Mouse (Mus musculus) liver, embryonic 12.5 days (tissue): Measurements from ENCODE around the gene Arf1. TPM values are rescaled to one million over a fixed set of nuclear protein-coding genes. Genes with fewer than 3 reads are reported as not detected.
"Not testable (repeated sequence)": the region's sequence is repeated elsewhere in the genome, so short reads cannot be mapped to it uniquely, and the experiment has no call there.

Experiments
- ATAC-seq: fragments of 200-750 bp; cut with Nextera tagmentation; 2 replicates; pipeline ENCODE4 v1.8.0; 2017; ENCODE audit warnings: moderate number of reproducible peaks, mild to moderate bottlenecking, moderate library complexity
- H3K27ac ChIP-seq: fragments of 300-500 bp; sonication (generic); 2 replicates; pipeline ENCODE4 v1.5.1; 2016; ENCODE audit warnings: mild to moderate bottlenecking
- H3K27me3 ChIP-seq: fragments of 300-500 bp; sonication (generic); replicated peaks from 2 replicates; pipeline ENCODE4 v1.6.1; 2016; ENCODE audit warnings: mild to moderate bottlenecking, moderate library complexity
- H3K36me3 ChIP-seq: fragments of 300-500 bp; sonication (generic); 2 replicates; pipeline ENCODE4 v1.6.1; 2016; ENCODE audit warnings: mild to moderate bottlenecking, moderate library complexity
- H3K4me1 ChIP-seq: fragments of 300-500 bp; sonication (generic); 2 replicates; pipeline ENCODE4 v1.6.1; 2016
- H3K4me2 ChIP-seq: fragments of 300-500 bp; sonication (generic); 2 replicates; pipeline ENCODE4 v1.6.1; 2016; ENCODE audit warnings: mild to moderate bottlenecking, moderate library complexity
- H3K4me3 ChIP-seq: fragments of 300-500 bp; sonication (generic); 2 replicates; pipeline ENCODE4 v1.5.1; 2016; ENCODE audit warnings: mild to moderate bottlenecking, moderate library complexity
- H3K9ac ChIP-seq: fragments of 300-500 bp; sonication (generic); 2 replicates; pipeline ENCODE4 v1.6.1; 2016; ENCODE audit warnings: mild to moderate bottlenecking, moderate library complexity
- H3K9me3 ChIP-seq: fragments of 300-500 bp; sonication (generic); replicated peaks from 2 replicates; pipeline ENCODE4 v1.6.1; 2016; ENCODE audit warnings: mild to moderate bottlenecking, moderate library complexity
- WGBS: fragments of 180-500 bp; shearing (Covaris S2); methylation state at CpG from one replicate; pipeline ENCODE4 v1.1.7; 2016; ENCODE audit not compliant: insufficient replicate concordance; 5-methylcytosine and 5-hydroxymethylcytosine counted together
- polyA plus RNA-seq: library from polyadenylated mRNA; unstranded; fragments of >200 nt; fragmentation: Nextera tagmentation; extraction: Ambion mirVana; gene quantifications from 2 replicates; pipeline ENCODE4 v1.2.1, GENCODE M21; 2016

The Arf1 gene
- polyA plus RNA-seq, 1 experiment from 2014 or later = 341 TPM

DNA sequence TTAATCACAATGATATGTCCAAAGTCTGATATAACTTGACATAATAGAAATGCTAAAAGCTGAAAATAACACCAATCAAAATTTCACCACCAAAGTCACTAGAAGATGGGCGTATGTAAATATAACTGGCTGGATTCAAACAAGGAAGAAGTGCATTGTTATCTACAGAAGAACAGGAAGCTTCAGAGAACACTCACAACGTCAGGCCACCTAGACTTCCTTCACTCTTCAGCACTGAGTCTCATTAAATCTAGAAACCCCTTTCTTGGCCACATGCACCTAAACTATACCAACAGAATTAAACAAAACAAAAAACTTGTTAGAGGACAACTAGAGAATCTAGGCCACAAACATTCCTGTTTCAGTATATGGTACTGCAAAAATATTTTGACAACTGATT, 3.6 kb downstream of the Arf1 start:
- Histone ChIP-seq H3K27ac (no peak overlapping the region), H3K9ac (no peak overlapping the region), H3K27me3 (no peaks in the 10 kb centered on the region), H3K4me3 (no peak overlapping the region), H3K36me3 (peaks cover 48% of the 10 kb centered on the region), H3K4me1 (peaks cover 82% of the 10 kb centered on the region), H3K9me3 (no peaks in the 10 kb centered on the region), H3K4me2 (peak overlapping the region; percentile 2; the same call in 1 of the 2 replicates)
- ATAC-seq = no peak
- WGBS = 21% methylated on average over 2 of the region's 2 CpGs

- no peak for ATAC-seq
- Histone ChIP-seq H3K4me3 (no peak overlapping the region), H3K27ac (no peak overlapping the region), H3K36me3 (peaks cover 52% of the 10 kb centered on the region), H3K9me3 (no peaks in the 10 kb centered on the region), H3K27me3 (no peaks in the 10 kb centered on the region), H3K4me2 (peak overlapping the region; percentile 2; the same call in 1 of the 2 replicates), H3K9ac (no peak overlapping the region), H3K4me1 (peaks cover 79% of the 10 kb centered on the region)
- 79% methylated on average over 3 of the region's 3 CpGs for WGBS
These were observed 4.0 kb downstream of the Arf1 start for GRCm38 (mm10) chr11:59224025-59224424.

DNA sequence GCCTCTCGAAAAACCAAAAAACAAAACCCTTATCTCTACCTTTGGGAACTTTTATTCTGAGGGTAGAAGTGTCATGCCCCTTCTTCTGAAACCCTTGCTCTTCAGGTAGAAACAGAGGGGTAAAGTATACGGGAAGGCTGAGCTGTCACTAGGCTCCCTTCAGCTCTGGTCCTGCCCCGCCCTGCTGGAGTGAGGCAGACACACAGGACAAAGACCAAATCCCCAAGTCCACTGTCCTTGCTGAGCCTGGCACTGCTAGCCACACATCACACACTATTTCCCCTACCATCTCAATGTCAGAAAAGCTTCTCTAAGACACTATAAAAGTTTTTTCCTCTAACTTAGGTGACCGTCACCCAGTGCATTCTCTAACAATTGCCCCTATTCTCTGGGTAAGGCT, 5.8 kb downstream of the Arf1 start:
- Histone ChIP-seq H3K4me1 (peaks cover 85% of the 10 kb centered on the region), H3K27ac (no peak overlapping the region; the same call in 1 of the 2 replicates), H3K36me3 (peaks cover 68% of the 10 kb centered on the region), H3K27me3 (no peaks in the 10 kb centered on the region), H3K9me3 (no peaks in the 10 kb centered on the region), H3K9ac (no peak overlapping the region), H3K4me2 (no peak overlapping the region), H3K4me3 (no peak overlapping the region)
- WGBS = 67% methylated on average over 4 of the region's 4 CpGs
- no peak for ATAC-seq

DNA sequence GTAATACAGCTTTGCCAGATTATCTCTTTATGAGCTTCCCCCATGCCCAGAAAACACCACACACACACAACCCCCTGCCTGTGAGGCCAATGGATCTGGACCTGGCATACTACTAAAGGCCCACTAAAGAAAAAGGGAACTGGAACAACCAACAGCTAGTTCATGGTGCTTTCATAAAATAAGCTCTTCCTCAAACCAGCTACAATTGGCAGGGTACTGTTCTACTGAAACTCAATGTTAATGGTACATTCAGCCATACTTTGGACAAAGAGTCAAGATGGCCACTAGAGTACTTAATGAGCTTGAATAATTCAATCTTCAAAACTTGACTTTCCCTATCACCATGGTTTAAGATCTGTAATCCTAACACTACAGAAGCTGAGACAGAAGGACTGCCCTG, 6.5 kb downstream of the Arf1 start:
- no peak overlapping the region for H3K27ac ChIP-seq
- no peak for ATAC-seq
- H3K27me3 ChIP-seq = no peaks in the 10 kb centered on the region
- no peak overlapping the region for H3K4me2 ChIP-seq
- H3K36me3 ChIP-seq = peaks cover 71% of the 10 kb centered on the region
- peaks cover 87% of the 10 kb centered on the region for H3K4me1 ChIP-seq
- no peak overlapping the region for H3K4me3 ChIP-seq
- H3K9me3 ChIP-seq = no peaks in the 10 kb centered on the region
- no peak overlapping the region for H3K9ac ChIP-seq

- no peak overlapping the region for H3K27ac ChIP-seq
- ATAC-seq = peak; percentile 53
- peaks cover 77% of the 10 kb centered on the region for H3K36me3 ChIP-seq
- H3K27me3 ChIP-seq = no peaks in the 10 kb centered on the region
- peaks cover 76% of the 10 kb centered on the region for H3K4me1 ChIP-seq
- no peak overlapping the region for H3K4me2 ChIP-seq
- no peak overlapping the region for H3K9ac ChIP-seq
- H3K9me3 ChIP-seq = no peaks in the 10 kb centered on the region
- no peak overlapping the region for H3K4me3 ChIP-seq
These were observed 9.0 kb downstream of the Arf1 start for GRCm38 (mm10) chr11:59219064-59219463.

GRCm38 (mm10) chr11:59218389-59218998, 9.6 kb downstream of the Arf1 start:
- Histone ChIP-seq H3K36me3 (peaks cover 76% of the 10 kb centered on the region), H3K27ac (no peak overlapping the region), H3K4me1 (peaks cover 75% of the 10 kb centered on the region), H3K9me3 (no peaks in the 10 kb centered on the region), H3K4me2 (no peak overlapping the region), H3K9ac (no peak overlapping the region), H3K27me3 (no peaks in the 10 kb centered on the region), H3K4me3 (no peak overlapping the region)
- WGBS = 76% methylated on average over 4 of the region's 4 CpGs
- ATAC-seq = no peak

GRCm38 (mm10) chr11:59216955-59217354, 11.1 kb downstream of the Arf1 start:
- Histone ChIP-seq H3K4me1 (peaks cover 71% of the 10 kb centered on the region), H3K9ac (no peak overlapping the region), H3K9me3 (no peaks in the 10 kb centered on the region), H3K4me3 (no peak overlapping the region), H3K27ac (no peak overlapping the region), H3K27me3 (no peaks in the 10 kb centered on the region), H3K4me2 (no peak overlapping the region), H3K36me3 (peaks cover 87% of the 10 kb centered on the region)
- WGBS = 35% methylated on average over 3 of the region's 3 CpGs
- ATAC-seq = no peak

GRCm38 (mm10) chr11:59212892-59213494, 15.1 kb downstream of the Arf1 start:
- Histone ChIP-seq H3K4me1 (peaks cover 75% of the 10 kb centered on the region), H3K4me3 (no peak overlapping the region), H3K27me3 (no peaks in the 10 kb centered on the region), H3K9me3 (no peaks in the 10 kb centered on the region), H3K4me2 (no peak overlapping the region), H3K36me3 (peaks cover 80% of the 10 kb centered on the region), H3K27ac (no peak overlapping the region), H3K9ac (no peak overlapping the region)
- ATAC-seq = no peak
- WGBS = 85% methylated on average over 12 of the region's 12 CpGs

DNA sequence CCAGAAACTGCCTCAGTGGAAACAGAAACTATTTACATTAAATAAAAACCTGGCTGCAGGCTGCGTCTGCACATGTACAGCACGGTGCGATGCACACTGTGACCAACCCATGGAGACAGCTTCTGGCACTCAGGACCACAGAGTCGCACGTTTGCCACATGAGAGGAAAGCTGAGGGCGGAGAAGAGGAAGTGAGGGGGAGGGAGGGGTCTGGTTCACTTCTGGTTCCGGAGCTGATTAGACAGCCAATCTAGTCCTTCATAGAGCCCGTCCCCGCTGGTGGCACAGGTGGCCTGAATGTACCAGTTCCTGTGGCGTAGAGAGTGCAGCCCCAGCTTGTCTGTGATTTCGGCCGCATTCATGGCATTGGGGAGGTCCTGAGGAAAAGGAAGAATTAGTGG, 15.8 kb downstream of the Arf1 start:
- not testable (repeated sequence) for H3K9ac ChIP-seq, H3K27me3 ChIP-seq, H3K27ac ChIP-seq, H3K4me3 ChIP-seq, H3K9me3 ChIP-seq, H3K4me2 ChIP-seq, ATAC-seq
- Histone ChIP-seq H3K36me3 (peaks cover 75% of the 10 kb centered on the region), H3K4me1 (peaks cover 76% of the 10 kb centered on the region)
- WGBS = 41% methylated on average over 12 of the region's 12 CpGs

DNA sequence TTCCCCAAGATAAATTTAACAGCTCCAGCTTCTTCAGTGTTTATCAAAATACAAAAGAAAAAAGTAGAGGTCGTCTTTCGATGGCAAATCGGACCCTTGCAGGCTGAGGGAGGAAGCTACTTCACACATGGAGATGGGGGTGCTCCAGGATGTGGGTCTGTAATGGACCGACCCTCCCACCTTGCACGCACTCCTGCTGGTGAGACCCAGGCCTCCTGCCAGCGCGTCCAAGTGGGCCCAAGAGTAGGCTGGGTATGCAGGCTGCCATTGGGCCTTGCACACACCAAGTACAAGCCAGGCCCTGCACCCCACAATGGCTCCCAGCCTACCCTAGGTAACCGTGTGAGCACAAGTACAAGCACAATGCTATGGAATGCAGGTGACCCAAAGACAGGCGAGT, 16.5 kb downstream of the Arf1 start:
- not testable (repeated sequence) for H3K27me3 ChIP-seq, ATAC-seq, H3K9me3 ChIP-seq, H3K27ac ChIP-seq, H3K4me3 ChIP-seq, H3K9ac ChIP-seq, H3K4me2 ChIP-seq
- 90% methylated on average over 9 of the region's 9 CpGs for WGBS
- Histone ChIP-seq H3K36me3 (peaks cover 77% of the 10 kb centered on the region), H3K4me1 (peaks cover 69% of the 10 kb centered on the region)

GRCm38 (mm10) chr11:59210020-59210419, 18.1 kb downstream of the Arf1 start:
- H3K4me3 ChIP-seq = no peak overlapping the region
- peaks cover 80% of the 10 kb centered on the region for H3K36me3 ChIP-seq
- no peaks in the 10 kb centered on the region for H3K27me3 ChIP-seq
- ATAC-seq = no peak
- H3K4me2 ChIP-seq = peak overlapping the region; percentile 94; the same call in 1 of the 2 replicates
- WGBS = 83% methylated on average over 4 of the region's 4 CpGs
- H3K9me3 ChIP-seq = no peaks in the 10 kb centered on the region
- no peak overlapping the region; the same call in 1 of the 2 replicates for H3K27ac ChIP-seq
- H3K9ac ChIP-seq = 0 out of 2 replicates have a peak overlapping the region, but pooled peaks have one; percentile 24
- H3K4me1 ChIP-seq = peaks cover 59% of the 10 kb centered on the region

DNA sequence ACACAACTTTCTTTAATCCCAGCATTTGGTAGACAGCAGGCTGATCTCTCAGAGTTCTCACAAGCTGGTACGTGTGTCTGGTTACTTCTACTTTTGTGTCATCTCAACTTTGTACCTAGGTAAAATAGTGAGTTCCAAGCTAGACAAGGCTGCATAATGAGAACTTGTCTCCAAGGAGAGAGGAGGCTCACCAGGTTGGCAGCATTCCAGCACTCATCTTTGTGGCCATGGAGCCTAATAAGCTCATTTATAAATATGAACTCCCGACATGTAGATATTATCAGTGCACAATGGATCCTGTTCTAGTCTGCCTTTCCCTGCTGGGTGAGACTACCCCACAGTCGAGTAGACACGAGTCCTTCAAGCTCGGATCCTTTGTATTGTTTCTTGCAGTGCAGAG, 18.5 kb downstream of the Arf1 start:
- peak overlapping the region; percentile 80 for H3K9ac ChIP-seq
- peak overlapping the region; percentile 94 for H3K4me3 ChIP-seq
- peaks cover 59% of the 10 kb centered on the region for H3K4me1 ChIP-seq
- ATAC-seq = no peak
- no peaks in the 10 kb centered on the region for H3K27me3 ChIP-seq
- H3K36me3 ChIP-seq = peaks cover 81% of the 10 kb centered on the region
- WGBS = 72% methylated on average over 5 of the region's 5 CpGs
- H3K27ac ChIP-seq = peak overlapping the region; percentile 89
- H3K9me3 ChIP-seq = no peaks in the 10 kb centered on the region
- peak overlapping the region; percentile 94 for H3K4me2 ChIP-seq
